8 mouse cellular contexts compared by ENCODE assay signal in the genomic region with DNA sequence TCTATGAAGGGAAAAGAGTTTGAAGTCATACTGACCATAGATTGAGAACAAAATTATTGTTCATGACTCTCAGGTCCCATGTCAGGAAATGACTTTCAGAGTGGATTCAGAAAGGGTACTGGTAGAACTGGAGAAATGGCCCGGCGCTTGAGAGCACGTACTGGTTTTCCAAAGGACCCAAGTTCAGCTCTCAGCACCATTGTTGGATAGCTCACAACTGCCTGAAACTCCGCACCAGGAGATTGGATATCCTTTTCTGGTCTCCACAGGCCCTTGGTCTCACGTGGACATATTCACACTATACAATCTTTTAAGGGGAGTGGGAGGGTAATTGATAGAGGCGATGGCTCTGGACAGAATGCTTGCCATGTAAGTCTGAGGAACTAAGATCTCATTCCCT. TPM values are rescaled to one million over a fixed set of nuclear protein-coding genes. Genes with fewer than 3 reads are reported as not detected.
DNase-seq lines count a peak whose midpoint lies in the region; ATAC-seq and TF ChIP-seq lines count a peak whose summit lies in the region.

No protein-coding gene starts in this region.

- peaks cover 5% of the 10 kb centered on the region for H3K79me2 ChIP-seq in myocyte (ENCODE audit: control insufficient read depth, insufficient read depth)

- H3K36me3 ChIP-seq in embryonic facial prominence, embryonic 14.5 days (ENCODE audit: control insufficient read depth, insufficient read depth, low read length): peaks cover 15% of the 10 kb centered on the region; the same call in 1 of the 2 replicates
- 0 out of 2 replicates have a peak, but pooled peaks cover 5% of the 10 kb centered on the region for H3K36me3 ChIP-seq in intestine, embryonic 15.5 days
- H3K36me3 ChIP-seq in myocyte (ENCODE audit: control insufficient read depth, insufficient read depth): no peaks in the 10 kb centered on the region

- no peak for TF ChIP-seq CTCF in left cerebral cortex, adult 2 months (IDR thresholded peaks at IDR 0.05)

- H3K27me3 ChIP-seq in embryonic facial prominence, embryonic 14.5 days (replicated peaks; ENCODE audit: control insufficient read depth, insufficient read depth, low read length): peaks cover 10% of the 10 kb centered on the region
- no peaks in the 10 kb centered on the region; the same call in 1 of the 2 replicates for H3K27me3 ChIP-seq in intestine, embryonic 15.5 days (replicated peaks)
- peaks cover 5% of the 10 kb centered on the region for H3K27me3 ChIP-seq in myocyte (ENCODE audit: control insufficient read depth, insufficient read depth, insufficient read length)

- H3ac ChIP-seq in myocyte (ENCODE audit: control insufficient read depth, insufficient read length): no peak overlapping the region

- intact Hi-C loops in left cerebral cortex, adult 2 months (cut with DNase I): no loop called here
- intact Hi-C loops in left cerebral cortex, postnatal 36 days (cut with DNase I): no loop called here

- no peak for DNase-seq in left cerebral cortex, adult 2 months (ENCODE audit: extremely low spot score in 1 of 2, low spot score in 2 of 2)
- no peak for DNase-seq in left cerebral cortex, postnatal 36 days (ENCODE audit: low spot score in 2 of 2)
- no peak for DNase-seq in embryonic facial prominence, embryonic 14.5 days (ENCODE audit: low spot score)
- DNase-seq in urinary bladder, postnatal 14 days (ENCODE audit: low spot score): no peak
- no peak for DNase-seq in gastrocnemius, adult 8-10 months (ENCODE audit: low spot score in 2 of 2)
- DNase-seq in ovary, adult 18-20 months (ENCODE audit: low spot score): no peak

- no peak for TF ChIP-seq POLR2A in myocyte (IDR thresholded peaks at IDR 0.05; ENCODE audit: insufficient read length, low read depth)

- peak overlapping the region; percentile 78 for H3K4me2 ChIP-seq in embryonic facial prominence, embryonic 14.5 days (ENCODE audit: low read depth, low read length)
- peak overlapping the region; percentile 71 for H3K4me2 ChIP-seq in intestine, embryonic 15.5 days (replicated peaks)
- peak overlapping the region; percentile 81 for H3K4me2 ChIP-seq in myocyte (ENCODE audit: low read depth)

- H3K9me3 ChIP-seq in embryonic facial prominence, embryonic 14.5 days (ENCODE audit: control insufficient read depth, low read length): no peaks in the 10 kb centered on the region
- H3K9me3 ChIP-seq in intestine, embryonic 15.5 days: no peaks in the 10 kb centered on the region

- peak overlapping the region; percentile 90; the same call in 1 of the 2 replicates for H3K9ac ChIP-seq in embryonic facial prominence, embryonic 14.5 days (ENCODE audit: low read depth, low read length)
- no peak overlapping the region for H3K9ac ChIP-seq in intestine, embryonic 15.5 days

- no peak for ATAC-seq in embryonic facial prominence, embryonic 14.5 days (ENCODE audit: low read depth)
- no peak for ATAC-seq in intestine, embryonic 15.5 days

- no peak overlapping the region for H3K27ac ChIP-seq in left cerebral cortex, adult 2 months
- no peak overlapping the region for H3K27ac ChIP-seq in embryonic facial prominence, embryonic 14.5 days (replicated peaks; ENCODE audit: low read depth, low read length)
- H3K27ac ChIP-seq in intestine, embryonic 15.5 days: no peak overlapping the region

- 93% methylated on average over 6 of the region's 6 CpGs for WGBS in embryonic facial prominence, embryonic 14.5 days
- 90% methylated on average over 6 of the region's 6 CpGs for WGBS in intestine, embryonic 15.5 days

- peaks cover 11% of the 10 kb centered on the region for H3K4me1 ChIP-seq in embryonic facial prominence, embryonic 14.5 days (ENCODE audit: control insufficient read depth, insufficient read depth, low read length)
- H3K4me1 ChIP-seq in intestine, embryonic 15.5 days (replicated peaks): peaks cover 10% of the 10 kb centered on the region

- peak overlapping the region; percentile 92 for H3K4me3 ChIP-seq in left cerebral cortex, adult 2 months
- H3K4me3 ChIP-seq in embryonic facial prominence, embryonic 14.5 days (ENCODE audit: low read depth, low read length): peak overlapping the region; percentile 84
- H3K4me3 ChIP-seq in intestine, embryonic 15.5 days (replicated peaks): peak overlapping the region; percentile 75
- peak overlapping the region; percentile 29 for H3K4me3 ChIP-seq in myocyte

TF ChIP-seq in myocyte, 11 proteins besides CTCF, POLR2A, EP300 and RAD21:
- no peak for TF ChIP-seq TCF3 (IDR thresholded peaks at IDR 0.05; ENCODE audit: insufficient read length, low read depth)
- no peak for TF ChIP-seq E2F4 (IDR thresholded peaks at IDR 0.05; ENCODE audit: insufficient read depth)
- TF ChIP-seq MYOG (IDR thresholded peaks at IDR 0.05; ENCODE audit: control insufficient read depth in 1 of 3, insufficient read depth in 1 of 3, insufficient read length in 2 of 3, low read depth in 2 of 3): no peak
- TF ChIP-seq MAX (IDR thresholded peaks at IDR 0.05; ENCODE audit: low read depth): no peak

RNA-seq across cellular contexts. Expression of a gene that starts 1.5 kb away (rescaled TPM):
- total RNA-seq in left cerebral cortex, adult 2 months (2021): 100 to 1,000 TPM; 107 to 111 TPM
- total RNA-seq in left cerebral cortex, postnatal 36 days (2021): 100 to 1,000 TPM; 108 to 115 TPM
- polyA plus RNA-seq in embryonic facial prominence, embryonic 14.5 days (2014; fragmentation: Nextera tagmentation; extraction: Ambion mirVana): 95.2 and 95.6 TPM in 2 replicates
- polyA plus RNA-seq in intestine, embryonic 15.5 days (2015; fragmentation: Nextera tagmentation; extraction: Ambion mirVana): 135 and 141 TPM in 2 replicates
- polyA plus RNA-seq in myocyte (2012; fragmentation: generic; extraction: Trizol): 27.8 TPM
- 10 to 100 TPM; 31.2 to 34.2 (median 32.8) TPM for total RNA-seq in gastrocnemius, adult 8-10 months (2022)

RNA-seq across cellular contexts. Expression of a gene that starts 46.3 kb away (rescaled TPM):
- not detected for total RNA-seq in left cerebral cortex, adult 2 months (2021)
- total RNA-seq in left cerebral cortex, postnatal 36 days (2021): under 1 TPM; 0.22 to 0.27 TPM
- not detected in 2 replicates for polyA plus RNA-seq in embryonic facial prominence, embryonic 14.5 days (2014; fragmentation: Nextera tagmentation; extraction: Ambion mirVana)
- 20.9 and 24.9 TPM in 2 replicates for polyA plus RNA-seq in intestine, embryonic 15.5 days (2015; fragmentation: Nextera tagmentation; extraction: Ambion mirVana)
- polyA plus RNA-seq in myocyte (2012; fragmentation: generic; extraction: Trizol): not detected
- total RNA-seq in gastrocnemius, adult 8-10 months (2022): not detected

RNA-seq across cellular contexts. Expression of a gene that starts 55.9 kb away (rescaled TPM):
- total RNA-seq in left cerebral cortex, adult 2 months (2021): 1 to 10 TPM; 4.0 to 4.7 TPM
- 1 to 10 TPM; 4.2 to 4.8 TPM for total RNA-seq in left cerebral cortex, postnatal 36 days (2021)
- 7.7 and 7.9 TPM in 2 replicates for polyA plus RNA-seq in embryonic facial prominence, embryonic 14.5 days (2014; fragmentation: Nextera tagmentation; extraction: Ambion mirVana)
- polyA plus RNA-seq in intestine, embryonic 15.5 days (2015; fragmentation: Nextera tagmentation; extraction: Ambion mirVana): 9.6 and 10.0 TPM in 2 replicates
- 0.36 TPM for polyA plus RNA-seq in myocyte (2012; fragmentation: generic; extraction: Trizol)
- 100 to 1,000 TPM; 124 to 153 (median 134) TPM for total RNA-seq in gastrocnemius, adult 8-10 months (2022)

Comparison
In these comparisons a context has a peak if more than half of its experiments do, and no peak if none do; other contexts are left out.
1. H3K4me3 ChIP-seq: peak in every context shown above with its lines; median percentile 92 in left cerebral cortex, adult 2 months; 84 in embryonic facial prominence, embryonic 14.5 days; 75 in intestine, embryonic 15.5 days; 29 in myocyte.
2. RNA of a gene that starts 55.9 kb away (total RNA-seq): 124 to 153 TPM in gastrocnemius, adult 8-10 months; 4.2 to 4.8 TPM in left cerebral cortex, postnatal 36 days and 4.0 to 4.7 TPM in left cerebral cortex, adult 2 months; every median in the first group is over 10 times any median in the second.
3. Peak in every context shown above with its lines, with median percentiles within 50 percentile points of each other: H3K4me2 ChIP-seq.